Mouse (Mus musculus): ENCODE data around the gene Vwa5b2.

DNA sequence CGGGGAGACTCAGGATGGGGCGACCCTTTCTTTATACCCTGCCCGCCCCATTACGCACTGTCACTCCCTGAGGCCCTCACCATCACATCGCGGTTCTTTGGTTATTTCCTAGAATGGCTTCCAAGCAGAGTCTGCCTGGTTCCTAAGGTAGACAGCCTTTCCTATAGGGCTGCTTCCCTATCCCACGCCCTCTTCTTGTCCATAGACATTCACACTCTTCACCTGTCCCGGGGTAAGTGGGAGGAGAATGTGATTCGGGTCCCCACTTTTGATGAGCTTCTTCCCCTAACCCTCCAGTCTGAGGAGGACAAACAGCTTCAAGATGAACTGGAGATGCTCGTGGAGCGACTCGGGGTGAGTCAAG is 62.7 kb downstream of the Vwa5b2 start:
- TF ChIP-seq CTCF (IDR thresholded peaks at IDR 0.05; ENCODE audit: low read depth, low read length) (no peak), POLR2A (IDR thresholded peaks at IDR 0.05; ENCODE audit: insufficient read depth, low read length) (no peak), EP300 (IDR thresholded peaks at IDR 0.05; ENCODE audit: insufficient read depth, low read depth, low read length) (no peak)
